Mouse (Mus musculus): ENCODE results near the gene Suclg2.

GRCm38 (mm10) chr6:95545296-95545695 lies 173.3 kb downstream of the Suclg2 start:
- TF ChIP-seq CTCF (IDR thresholded peaks at IDR 0.05; ENCODE audit: low read depth, low read length) (no peak), POLR2A (IDR thresholded peaks at IDR 0.05; ENCODE audit: extremely low read depth, insufficient read depth, low read length) (no peak)

Data from liver, adult 2 months (tissue).